Mouse (Mus musculus) frontal cortex, adult (tissue): ENCODE measurements at regions not wholly inside any gene's neighbourhood (a gene's known extent, or its start where the extent isn't known, plus 50 kb on each side); places are given as distances from the start of the nearest gene placed in this dataset.

Experiments used
- ATAC-seq: cut with Nextera tagmentation; 2 replicates; pipeline ENCODE4 v1.9.2; 2017; ENCODE audit warnings: mild to moderate bottlenecking, moderate library complexity, mixed read lengths; ENCODE audit not compliant: low TSS enrichment

DNA sequence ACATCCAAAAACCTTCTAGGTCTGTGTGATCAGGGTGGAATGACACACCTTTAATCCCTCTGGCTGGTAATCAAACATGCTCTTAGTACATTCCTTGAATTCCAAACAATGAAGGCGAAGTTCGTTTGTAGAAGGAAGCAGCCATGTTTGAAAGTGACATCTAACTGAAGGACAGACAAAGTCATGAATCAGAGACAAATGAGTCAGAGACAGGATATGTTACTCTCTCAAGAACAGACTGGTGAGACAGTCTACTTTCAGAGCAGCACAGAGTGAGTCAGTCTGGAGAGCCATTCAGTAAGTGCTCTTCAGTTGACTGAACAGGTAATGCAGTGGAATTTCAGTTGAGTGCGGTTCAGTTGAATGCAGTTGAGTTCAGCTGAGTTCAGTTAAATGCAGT is 150.4 kb downstream of the Cpe start:
- ATAC-seq: no peak

DNA sequence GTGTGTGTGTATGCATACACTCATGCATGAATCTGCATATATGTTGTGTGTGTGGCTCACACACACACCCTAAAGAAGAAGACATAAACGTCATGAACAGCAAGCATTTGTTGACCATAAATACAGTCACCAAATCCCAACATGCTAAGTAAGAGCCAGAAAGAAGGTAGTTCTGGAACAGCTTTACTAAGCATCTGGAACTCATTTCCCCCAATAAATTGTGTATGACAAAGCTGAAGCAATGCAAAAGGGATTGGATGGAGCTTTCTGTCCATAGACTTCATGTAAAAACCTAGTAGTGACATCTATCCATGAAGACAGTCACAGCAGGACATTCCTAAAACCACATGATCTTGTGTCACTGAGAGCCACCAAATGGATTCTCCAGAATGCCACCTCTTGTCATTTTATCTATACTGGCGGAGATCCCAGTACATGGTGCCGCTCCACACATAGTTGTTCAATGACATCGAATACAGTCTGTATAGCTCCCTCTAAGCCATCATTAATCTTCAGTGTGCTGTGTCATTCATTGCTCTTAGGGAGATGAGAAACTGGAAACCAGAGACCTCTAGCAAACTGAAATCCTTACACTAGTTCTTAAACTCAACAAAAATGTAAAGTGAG is 152.9 kb downstream of the Cpe start:
- no peak for ATAC-seq

DNA sequence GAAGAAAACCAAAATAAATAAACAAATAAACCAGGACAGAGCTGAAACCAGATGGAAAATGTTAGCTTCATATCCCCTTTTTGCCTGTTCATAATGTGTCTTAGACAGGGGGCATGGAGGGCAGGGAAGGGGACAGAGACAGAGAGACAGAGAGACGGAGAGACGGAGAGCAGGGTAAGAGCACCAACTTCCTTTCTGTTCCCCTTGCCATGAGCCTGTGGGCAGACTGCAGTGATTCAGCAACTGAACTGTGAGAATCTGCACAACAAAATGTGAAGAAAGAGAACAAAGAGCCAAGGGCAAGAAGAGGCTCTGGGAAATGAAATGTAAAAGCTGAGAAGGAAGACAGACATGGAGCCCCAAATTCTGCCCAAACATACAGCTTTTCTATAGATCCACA is 161.1 kb downstream of the Cpe start:
- ATAC-seq: no peak

DNA sequence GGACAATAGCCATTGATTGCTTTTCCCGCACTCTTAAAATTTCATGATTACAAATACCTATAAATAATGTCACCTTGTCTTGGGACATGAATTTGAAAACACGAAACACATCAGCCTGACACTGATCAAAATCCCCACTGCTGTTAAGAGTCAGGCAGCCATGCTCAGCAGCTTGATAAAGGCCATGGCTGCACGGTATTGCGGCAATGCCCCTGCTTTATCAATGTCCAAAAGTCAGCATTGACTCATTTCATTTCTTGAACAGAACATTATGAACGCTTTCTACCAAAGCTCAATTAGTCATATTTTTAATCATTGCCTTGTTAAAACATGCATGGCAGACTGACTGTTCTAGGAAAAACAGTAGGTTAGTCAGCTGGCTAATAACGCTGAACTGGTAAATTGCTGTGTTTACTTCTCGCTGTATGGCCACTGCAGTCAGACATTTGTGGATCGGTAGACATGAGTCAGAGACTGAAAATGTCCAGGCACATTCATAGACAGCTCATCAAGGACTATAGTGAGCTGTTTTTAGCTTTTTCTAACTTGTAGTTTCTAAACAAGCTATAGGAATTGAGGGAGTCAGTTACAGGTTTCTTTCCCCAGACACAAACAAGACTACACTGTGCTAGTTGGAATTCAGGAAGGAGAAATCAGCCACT is 170.3 kb downstream of the Cpe start:
- ATAC-seq: no peak

DNA sequence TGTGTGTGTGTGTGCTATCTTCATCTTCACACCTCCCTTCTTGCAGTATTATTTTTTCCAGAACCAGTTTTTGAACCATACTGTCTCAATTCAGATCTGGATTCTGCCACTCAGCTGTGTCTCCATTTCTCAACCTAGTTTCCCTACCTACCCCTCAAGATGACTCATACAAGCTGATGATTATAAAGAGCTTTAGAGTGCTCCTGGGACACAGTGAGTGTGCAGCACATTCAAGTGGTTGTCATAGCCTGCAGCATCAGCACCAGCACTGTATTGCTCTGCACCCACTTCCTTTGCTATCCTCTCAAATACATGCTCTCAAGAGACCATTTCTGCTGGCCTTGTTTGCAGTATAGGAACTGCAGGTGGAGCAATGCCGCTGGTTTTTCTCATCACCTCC is 173.2 kb downstream of the Cpe start:
- ATAC-seq: peak; percentile 57; the same call in 1 of the 2 replicates

DNA sequence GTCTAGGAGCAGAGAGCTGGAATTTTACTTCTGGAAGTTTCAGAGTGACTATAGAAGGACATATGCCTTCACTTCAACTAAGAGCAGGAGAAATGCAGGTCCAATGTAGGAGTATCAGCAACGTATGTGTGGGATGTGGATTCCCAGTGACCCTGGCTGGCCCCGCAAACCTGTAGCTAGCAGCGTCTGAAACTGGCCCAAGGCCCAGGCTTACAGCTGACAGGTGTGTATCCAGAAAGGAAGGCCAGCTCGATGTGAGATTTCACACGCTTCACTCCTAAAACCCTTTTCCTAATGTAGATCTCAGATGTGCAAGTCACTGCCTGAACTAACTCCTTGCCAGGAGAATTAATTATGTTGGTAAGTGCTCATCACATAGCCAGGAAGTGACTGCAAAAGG is 176.9 kb downstream of the Cpe start:
- no peak for ATAC-seq

DNA sequence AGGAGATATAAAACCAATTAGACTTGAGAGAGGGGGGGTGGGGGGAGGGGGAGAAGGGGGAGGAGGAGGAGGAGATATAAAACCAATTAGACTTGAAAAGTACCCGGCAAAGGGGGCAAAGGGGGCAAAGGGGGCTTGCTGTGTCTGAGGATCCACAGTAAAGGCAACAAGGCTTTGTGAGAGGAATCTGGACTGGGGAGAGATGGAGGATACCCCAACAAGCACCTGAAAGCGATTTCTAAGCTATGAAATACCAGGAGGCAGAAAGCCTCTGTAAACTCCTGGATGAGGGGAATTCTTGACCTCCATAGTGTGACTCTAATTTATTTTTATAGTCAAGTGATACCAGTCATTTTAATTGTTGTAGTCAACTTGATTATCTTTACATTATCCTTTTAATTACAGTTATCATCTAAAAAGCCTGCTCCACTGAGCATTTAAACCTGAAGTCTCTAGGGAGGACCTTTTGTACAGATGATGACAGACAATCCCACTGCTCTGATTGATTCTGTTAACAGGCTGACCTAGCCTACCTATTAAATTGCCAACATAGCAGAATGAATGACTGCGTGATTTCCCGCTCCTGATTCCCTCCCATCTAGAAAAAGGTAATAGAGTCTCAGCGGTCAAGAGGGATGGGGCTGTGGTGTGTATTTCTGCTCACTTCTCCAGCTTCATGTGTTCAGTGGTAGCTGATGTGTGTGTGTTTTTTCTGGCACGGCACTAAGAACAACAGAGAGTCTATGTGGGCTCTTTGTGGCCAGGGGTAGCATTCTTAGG is 195.4 kb downstream of the Cpe start:
- ATAC-seq: no peak

DNA sequence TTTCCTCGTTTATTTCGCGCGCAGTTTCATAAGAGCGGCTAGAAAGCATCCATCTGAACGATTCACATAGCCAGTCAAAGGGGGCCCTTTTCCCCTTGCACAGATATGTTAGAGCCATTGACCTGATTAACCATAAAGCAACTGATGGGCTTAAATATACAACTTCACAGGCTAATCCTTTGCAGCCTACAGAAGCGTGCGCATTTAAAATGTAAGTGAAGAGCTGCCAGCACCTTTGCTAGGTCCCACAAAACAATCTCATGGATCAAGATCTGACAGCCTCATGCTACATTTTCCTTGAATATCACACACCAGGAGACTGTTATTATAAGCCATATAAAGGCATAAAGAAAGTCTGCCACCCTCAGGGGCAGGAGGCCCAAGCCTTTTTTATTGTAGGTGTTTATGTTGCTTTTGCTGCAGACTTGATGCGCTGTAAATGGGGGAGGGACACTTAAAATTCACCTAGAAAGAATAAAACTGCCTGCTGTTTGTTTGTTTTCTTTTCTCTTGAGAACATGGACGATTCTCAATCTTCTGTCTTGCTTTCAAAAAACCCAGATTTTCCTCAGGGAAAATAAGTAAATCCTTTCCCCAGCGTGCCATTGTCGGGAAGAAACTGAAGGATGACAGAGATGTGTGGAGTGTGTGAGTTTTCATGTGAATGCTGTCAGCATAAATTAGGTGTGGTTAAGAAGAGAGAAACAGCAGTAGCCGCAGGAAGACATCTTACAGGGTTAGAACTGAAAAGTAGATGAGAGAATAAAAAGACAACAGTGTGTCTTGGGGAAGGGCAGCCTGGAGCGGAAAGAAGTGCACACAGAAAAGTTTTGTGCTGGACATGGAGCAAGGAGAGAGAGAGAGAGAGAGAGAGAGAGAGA is 196.3 kb downstream of the Cpe start:
- no peak for ATAC-seq

DNA sequence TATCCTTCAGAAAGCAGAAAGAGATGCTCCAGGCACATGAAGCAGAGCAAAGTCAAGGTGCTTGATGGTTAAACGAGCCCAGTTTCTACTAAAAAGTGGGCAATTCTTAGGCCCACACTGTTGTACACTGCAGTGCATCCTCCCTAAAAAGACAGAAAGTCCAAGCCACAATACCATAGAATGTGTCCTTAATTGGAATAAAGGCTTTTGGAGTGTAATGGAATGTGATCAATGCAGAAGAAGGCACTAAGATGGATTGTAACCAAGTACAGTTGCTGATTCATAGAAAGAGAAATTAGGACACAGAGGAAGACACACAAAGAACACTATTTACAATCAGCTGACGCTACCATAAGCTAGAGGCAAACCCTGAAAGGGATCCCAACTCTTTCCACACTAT is 201.3 kb downstream of the Cpe start:
- no peak for ATAC-seq

DNA sequence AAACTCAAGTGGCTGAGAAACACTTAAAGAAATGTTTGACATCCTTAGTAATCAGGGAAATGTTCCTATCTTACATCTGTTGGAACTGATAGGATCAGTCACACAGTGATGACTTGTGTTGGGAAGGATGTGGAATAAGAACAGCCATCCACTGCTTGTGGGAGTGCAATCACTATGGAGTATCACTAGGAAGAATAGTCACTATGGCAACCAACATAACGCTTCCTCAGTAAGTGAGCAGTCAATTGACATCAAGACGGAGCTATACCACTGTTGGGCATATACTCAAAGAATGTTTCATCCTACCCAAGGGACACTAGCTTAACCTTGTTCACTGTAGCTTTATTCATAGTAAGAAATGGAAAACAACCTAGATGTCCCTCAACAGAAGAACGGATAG is 204.8 kb downstream of the Cpe start:
- no peak for ATAC-seq

DNA sequence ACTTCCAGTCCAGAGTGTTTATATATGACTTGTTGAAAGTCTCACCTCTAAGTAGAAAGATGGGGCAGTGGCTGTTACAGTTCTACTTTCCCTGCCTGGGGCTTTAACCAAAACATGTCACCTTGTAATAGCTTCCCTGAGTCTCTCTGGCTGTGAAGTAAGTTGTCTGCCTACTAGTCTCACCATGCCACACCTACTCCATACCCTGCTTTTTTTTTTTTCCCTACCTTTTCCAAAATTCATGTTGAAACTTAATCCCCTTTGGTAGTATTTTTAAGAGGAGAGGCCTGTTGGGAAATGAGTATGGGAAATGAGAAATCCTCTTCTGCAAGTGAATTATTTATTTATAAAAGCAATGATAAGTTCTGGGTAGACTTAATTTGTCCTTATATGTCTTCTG is 219.6 kb downstream of the Cpe start:
- no peak for ATAC-seq

DNA sequence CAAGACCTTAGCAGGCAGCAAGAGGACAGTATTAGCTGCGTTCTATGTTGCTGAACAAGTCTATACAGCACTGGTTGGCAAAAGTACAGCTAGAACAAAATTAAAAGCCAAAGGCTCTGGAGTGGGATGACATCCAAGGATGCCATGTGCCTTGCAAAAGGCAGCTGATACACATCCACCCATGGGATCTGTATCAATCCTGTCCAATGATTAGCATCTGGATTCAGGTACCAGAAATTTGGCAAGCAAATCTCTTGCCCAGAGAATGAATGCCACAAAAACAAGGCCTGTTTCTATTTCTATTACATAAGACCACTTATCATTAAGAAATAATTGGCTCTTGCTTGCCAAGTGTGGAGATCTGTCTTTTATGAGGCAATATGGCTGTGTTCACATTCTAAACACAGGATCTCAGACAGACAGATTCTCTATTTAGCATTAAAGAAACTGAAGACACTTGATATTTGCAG is 220.0 kb downstream of the Cpe start:
- no peak for ATAC-seq

DNA sequence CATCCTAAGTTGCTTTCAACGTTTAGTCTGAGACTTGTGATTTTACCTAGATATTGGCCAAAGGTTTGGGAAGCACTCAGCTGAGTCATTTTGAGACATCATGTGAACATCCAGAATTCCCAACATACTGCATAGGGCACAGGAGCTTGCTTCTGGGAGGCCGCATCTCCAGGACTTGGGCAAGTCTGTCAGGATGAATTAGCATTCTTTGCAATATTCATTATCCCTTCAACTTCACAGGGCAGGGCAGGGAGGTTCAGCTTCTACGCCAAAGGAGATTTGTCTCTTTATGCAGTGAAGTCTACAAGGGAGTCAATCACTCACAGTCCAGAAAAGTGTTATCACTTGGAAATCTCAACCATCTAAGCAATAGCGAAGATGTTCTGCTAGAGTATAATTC is 231.7 kb downstream of the Cpe start:
- ATAC-seq: no peak

DNA sequence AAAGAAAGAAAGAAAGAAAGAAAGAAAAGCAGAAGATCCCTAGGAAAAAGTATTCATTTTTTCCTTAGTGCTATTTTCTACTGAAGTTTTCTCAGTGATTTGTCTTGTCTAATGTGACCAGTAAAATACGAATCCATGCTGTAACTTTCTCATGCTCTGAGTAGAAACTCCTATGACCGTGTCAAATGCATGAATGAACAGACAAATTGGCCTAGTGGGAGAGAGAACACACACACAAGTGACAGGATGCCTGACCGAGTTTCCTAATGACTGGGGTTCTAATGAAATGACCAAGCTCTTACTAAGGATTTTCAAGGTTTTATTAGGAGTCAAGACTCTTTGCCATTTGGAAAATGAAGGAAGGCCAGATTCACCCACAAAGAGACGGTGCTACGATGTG is 235.9 kb downstream of the Cpe start:
- no peak for ATAC-seq

DNA sequence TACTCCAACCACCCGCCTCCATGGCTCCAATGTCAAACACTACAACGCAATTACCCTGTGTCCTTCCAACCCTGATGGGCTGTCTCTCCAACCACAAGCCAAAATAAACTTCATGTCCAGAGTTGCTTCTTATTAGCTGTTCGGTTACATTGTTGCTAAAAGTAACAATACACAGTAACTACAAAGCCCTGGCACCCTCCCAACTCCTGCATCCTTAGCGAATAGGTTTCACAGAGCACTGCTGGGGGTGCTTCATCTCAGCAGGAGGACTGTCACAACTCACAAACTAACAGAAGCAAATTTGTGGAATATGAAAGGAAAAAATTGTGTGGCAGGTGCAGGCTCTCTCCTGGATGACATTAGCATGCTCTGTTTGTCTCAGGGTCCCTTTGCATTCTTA is 238.1 kb downstream of the Cpe start:
- ATAC-seq: no peak

DNA sequence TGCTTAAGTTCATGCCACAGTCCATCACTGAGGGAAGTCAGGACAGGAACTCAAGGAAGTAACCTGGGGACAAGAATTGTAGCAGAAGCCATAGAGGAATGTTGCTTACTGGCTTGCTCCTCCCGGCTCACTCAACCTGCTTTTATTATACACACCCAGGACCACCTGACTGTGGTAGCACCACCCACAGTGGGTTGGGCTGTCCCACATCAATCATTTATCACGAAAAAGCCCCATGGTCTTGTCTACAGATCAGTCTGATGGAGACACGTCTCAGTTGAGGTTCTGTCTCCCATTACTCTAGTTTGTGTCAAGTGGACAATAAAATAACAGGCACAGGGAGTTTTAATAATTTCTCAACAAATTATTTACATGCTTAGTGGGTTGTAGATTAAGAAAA is 239.3 kb upstream of the Tll1 start:
- ATAC-seq: no peak

DNA sequence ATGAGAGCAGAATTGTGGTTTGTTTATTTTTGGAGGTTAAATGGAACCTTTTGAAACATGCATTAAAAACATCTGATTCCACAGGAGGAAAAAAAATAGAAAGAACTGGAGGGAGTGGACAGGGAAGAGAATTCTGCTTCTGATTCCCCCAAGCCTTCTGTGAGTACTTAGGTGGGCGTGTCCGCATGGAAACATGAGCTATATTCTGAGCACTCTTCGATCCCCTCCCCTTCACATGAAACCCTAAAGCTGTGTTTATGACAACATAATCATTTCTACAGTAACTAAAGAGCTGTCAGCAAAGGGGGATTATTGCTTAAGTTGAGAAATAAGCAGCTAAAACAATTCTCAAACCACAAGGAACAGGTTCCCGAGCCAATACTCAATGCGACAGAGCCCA is 238.4 kb upstream of the Tll1 start:
- ATAC-seq: no peak

DNA sequence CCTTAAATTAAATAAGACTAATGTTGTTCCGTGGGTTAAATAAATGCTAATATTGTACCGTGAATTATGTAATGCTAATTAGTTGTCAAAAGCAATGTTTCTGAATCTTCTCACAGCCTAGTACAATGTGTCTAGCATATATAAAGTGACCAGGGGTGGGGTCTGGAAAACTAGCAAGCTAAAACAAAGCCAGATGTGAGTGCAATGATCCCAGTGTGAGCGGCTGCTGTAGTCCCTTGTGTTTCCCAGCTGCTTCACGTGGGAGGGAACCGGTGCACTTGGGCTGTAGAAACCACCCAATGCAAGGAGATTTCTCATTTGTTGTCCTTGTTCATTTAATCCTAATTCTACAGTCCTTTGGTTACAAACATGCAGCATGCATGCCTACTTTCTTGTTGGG is 232.4 kb upstream of the Tll1 start:
- no peak for ATAC-seq

DNA sequence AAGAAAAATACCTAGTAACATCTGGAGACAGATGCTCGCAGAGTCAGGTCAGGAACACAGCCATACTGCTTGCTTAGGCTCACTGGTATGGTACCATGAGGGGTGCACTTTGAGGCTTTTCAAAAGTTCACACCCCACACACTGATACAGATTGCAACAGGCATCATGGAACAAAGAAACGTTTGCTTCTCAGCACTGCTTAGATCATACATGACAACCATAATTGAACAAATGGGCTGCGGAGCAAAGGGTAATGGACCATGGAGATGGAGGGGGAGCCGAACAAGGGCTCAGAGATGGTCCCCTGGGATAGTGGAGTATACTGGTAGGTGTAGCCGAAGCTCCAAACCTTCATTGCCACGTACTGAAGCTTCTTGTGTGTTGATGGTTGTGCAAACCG is 228.6 kb upstream of the Tll1 start:
- ATAC-seq: no peak

DNA sequence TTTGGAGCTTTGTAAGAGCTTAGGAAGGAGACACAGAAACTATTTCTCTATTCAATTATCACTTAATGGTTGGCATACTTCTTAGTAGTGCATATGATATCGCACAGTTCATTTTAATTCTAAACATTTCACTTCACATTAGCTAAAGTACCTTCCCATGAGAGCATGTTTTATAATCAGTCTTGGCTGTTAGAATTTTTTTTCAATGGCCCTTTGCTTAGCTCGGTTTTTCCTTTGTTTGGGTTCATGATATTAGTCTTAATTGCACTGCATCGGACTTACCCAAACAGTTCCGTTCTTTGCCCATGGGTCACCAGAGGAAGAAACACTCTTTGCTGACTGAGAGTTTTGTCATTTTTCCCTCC is 216.8 kb upstream of the Tll1 start:
- ATAC-seq: no peak

DNA sequence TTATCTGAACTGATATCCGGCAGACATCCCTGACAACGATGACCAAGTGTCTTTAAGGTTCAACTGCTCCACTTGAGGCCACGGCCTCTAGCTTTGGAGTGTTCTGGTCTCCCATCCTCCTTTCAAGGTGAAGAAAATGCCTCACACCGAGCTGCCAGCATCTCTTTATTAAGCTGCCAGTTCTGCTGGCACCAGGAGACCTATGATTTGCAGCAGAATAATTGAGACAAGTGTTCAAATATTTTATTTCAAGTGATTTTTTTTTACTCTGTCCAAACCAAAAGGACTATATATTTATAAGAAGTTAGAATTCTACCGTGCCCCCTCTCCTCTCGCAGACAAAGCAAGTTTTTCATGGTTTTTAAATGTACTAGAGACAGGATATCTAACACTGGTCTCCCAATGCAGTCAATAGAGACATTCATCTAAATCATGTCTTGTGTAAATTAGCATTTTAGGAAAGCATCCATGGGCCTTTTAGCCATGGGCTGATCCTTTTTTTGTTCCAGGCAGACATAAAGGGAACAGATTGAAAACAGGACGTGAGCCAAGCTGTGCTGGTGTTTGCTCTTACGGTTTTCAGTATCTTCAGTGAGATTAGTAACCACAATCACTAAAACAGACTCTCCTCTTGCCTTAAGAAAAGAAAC is 216.3 kb upstream of the Tll1 start:
- peak; percentile 47; the same call in 1 of the 2 replicates for ATAC-seq
